Mouse (Mus musculus) hindbrain, embryonic 14.5 days (tissue): ENCODE results near the gene Gm42372. TPM values are rescaled to one million over a fixed set of nuclear protein-coding genes. Genes with fewer than 3 reads are reported as not detected.

Source experiments
- ATAC-seq: fragments of 200-750 bp; cut with Nextera tagmentation; 2 replicates; pipeline ENCODE4 v1.8.0; 2017; ENCODE audit warnings: moderate number of reproducible peaks, mild to moderate bottlenecking, moderate TSS enrichment, moderate library complexity; ENCODE audit not compliant: low FRiP score
- DNase-seq: peaks from one replicate; pipeline ENCODE4 v3.0.0-alpha.2; 2015; ENCODE audit warnings: low spot score
- H3K27ac ChIP-seq: fragments of 300-500 bp; sonication (generic); 2 replicates; pipeline ENCODE4 v1.5.1; 2014; ENCODE audit warnings: mild to moderate bottlenecking, moderate library complexity
- H3K27me3 ChIP-seq: fragments of 300-500 bp; sonication (generic); 2 replicates; pipeline ENCODE4 v1.6.1; 2014; ENCODE audit warnings: mild to moderate bottlenecking, low read length, mixed read lengths; ENCODE audit not compliant: control insufficient read depth, insufficient read depth
- H3K36me3 ChIP-seq: fragments of 300-500 bp; sonication (generic); replicated peaks from 2 replicates; pipeline ENCODE4 v1.6.1; 2014; ENCODE audit not compliant: control insufficient read depth, insufficient read depth
- H3K4me1 ChIP-seq: fragments of 300-500 bp; sonication (generic); replicated peaks from 2 replicates; pipeline ENCODE4 v1.6.1; 2014; ENCODE audit warnings: antibody characterized with exemption, low read length, mixed read lengths; ENCODE audit not compliant: control insufficient read depth, insufficient read depth
- H3K4me2 ChIP-seq: fragments of 300-500 bp; sonication (generic); replicated peaks from 2 replicates; pipeline ENCODE4 v1.6.1; 2014; ENCODE audit warnings: mild to moderate bottlenecking, moderate library complexity
- H3K4me3 ChIP-seq: fragments of 300-500 bp; sonication (generic); replicated peaks from 2 replicates; pipeline ENCODE4 v1.5.1; 2014; ENCODE audit warnings: mild to moderate bottlenecking, low read length
- H3K9ac ChIP-seq: fragments of 300-500 bp; sonication (generic); 2 replicates; pipeline ENCODE4 v1.6.1; 2014
- H3K9me3 ChIP-seq: fragments of 300-500 bp; sonication (generic); 2 replicates; pipeline ENCODE4 v1.6.1; 2016; ENCODE audit warnings: low read length; ENCODE audit not compliant: control insufficient read depth
- WGBS: fragments of 180-500 bp; shearing (Covaris S2); extraction: QIAGEN DNeasy Blood & Tissue Kit; methylation state at CpG from one replicate; pipeline ENCODE4 v1.1.7; 2014; 5-methylcytosine and 5-hydroxymethylcytosine counted together
- polyA plus RNA-seq: library from polyadenylated mRNA; unstranded; fragments of >200 nt; fragmentation: Nextera tagmentation; extraction: Ambion mirVana; gene quantifications from 2 replicates; pipeline ENCODE4 v1.2.1, GENCODE M21; 2014

Gm42372 gene
- polyA plus RNA-seq: 7.6 and 7.8 TPM in 2 replicates

DNA sequence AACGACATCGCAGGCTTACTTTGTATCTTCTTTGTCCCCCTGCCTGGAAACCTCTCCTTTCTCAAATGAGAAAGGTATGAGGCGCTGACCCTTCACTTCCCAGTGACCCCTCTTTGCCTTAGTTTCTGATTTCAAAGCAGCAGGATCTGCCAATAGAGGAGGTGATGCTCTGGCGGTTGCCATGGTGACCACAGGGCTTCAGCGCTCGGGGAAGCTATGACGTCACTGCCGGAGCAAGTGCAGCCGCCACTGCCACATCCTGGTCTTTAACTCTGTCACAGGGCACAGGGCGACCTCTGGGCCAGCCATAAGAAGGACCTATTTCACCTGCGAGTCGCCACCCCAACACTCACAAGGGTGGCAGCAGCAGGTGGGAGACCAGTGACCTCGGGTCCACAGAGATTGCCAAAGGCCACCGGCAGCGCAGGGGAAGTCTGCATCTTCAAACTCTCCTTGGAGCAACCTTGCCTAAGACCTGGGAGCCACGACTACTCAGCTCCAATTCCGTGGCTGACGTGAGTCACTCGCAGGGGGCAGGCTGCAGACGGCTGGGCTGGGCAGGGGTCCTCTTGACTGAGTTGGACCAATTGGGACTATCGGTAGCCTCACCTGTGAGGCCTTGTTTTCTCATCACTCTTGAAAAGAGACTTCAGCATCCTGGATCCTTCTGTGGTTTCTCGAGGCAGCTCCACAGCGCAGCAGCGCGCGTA is at the start of gene Gm42372:
TSS of gene Gm42372 (plus strand) at position 228 of the 710 bp plus-strand sequence.
- peak; percentile 79 for ATAC-seq
- WGBS: 19% methylated on average over 26 of the region's 26 CpGs
- H3K4me1 ChIP-seq: peaks cover 47% of the 10 kb centered on the region

DNA sequence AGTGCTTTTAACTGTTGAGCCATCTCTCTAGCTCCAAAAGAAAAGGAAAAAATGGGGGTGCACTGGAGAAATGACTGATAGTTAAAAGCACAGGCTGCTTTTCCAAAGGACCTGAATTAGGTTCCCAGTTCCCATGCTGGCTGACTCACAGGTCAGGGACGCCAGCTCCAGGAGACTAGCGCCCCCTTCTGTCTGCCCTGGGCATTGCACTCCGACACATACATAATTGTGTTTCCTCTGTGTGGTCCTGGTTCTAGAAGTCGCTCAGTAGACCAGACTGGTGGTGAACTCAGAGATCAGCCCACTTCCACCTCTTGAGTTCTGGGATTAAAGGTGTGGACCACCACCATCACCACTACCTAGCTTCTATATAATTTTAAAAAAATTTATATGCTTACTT is 45.6 kb upstream of the Gm42372 start:
- peaks cover 49% of the 10 kb centered on the region for H3K4me1 ChIP-seq
- H3K4me2 ChIP-seq: no peak overlapping the region
- no peak overlapping the region for H3K9ac ChIP-seq
- DNase-seq: no peak
- H3K27ac ChIP-seq: peak overlapping the region; percentile 94; the same call in 1 of the 2 replicates
- H3K9me3 ChIP-seq: no peaks in the 10 kb centered on the region
- ATAC-seq: no peak
- H3K36me3 ChIP-seq: no peaks in the 10 kb centered on the region
- H3K4me3 ChIP-seq: no peak overlapping the region
- no peaks in the 10 kb centered on the region for H3K27me3 ChIP-seq
- WGBS: 51% methylated on average over 4 of the region's 4 CpGs

More for the DNA sequence above, at the start of gene Gm42372:
- H3K36me3 ChIP-seq: no peaks in the 10 kb centered on the region
- H3K27ac ChIP-seq: peak within 1 kb of the TSS; percentile 5
- no peaks in the 10 kb centered on the region for H3K9me3 ChIP-seq
- H3K9ac ChIP-seq: peak within 1 kb of the TSS; percentile 67
- DNase-seq: peak; percentile 88
- no peaks in the 10 kb centered on the region for H3K27me3 ChIP-seq
- peak within 1 kb of the TSS; percentile 85 for H3K4me2 ChIP-seq
- peak within 1 kb of the TSS; percentile 45 for H3K4me3 ChIP-seq

DNA sequence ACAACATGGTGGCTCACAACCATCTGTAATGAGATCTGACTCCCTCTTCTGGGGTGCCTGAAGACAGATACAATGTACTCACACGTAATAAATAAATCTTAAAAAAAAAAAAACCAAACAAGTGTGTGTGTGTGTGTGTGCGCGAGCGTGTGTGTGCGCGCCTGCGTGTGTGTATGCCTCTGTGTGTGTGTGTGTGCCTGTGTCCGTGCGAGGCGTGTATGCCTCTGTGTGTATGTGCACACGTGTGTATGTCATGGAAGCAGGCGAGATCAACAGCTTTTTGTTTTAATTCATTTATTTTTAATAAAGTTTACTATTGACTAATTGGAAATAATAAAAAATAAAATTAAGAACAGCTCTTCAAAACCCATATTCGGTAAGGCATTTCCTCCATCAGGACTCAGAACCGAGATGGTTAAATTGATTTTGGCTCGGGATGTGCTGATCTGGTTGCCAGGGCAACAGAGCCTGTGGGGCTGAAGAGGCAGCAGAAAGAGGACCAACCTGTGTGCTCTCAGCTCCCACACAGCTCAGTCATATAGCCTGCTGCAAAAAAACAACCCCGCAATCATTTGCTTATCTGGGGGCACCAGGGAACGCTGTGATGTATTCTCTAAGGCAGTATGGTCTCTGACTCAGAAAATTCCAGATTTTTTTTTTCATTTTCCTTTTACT is 44.6 kb upstream of the Gm42372 start:
- H3K4me2 ChIP-seq: peak overlapping the region; percentile 45
- DNase-seq (peak; percentile 86), ATAC-seq (peak; percentile 88)
- no peaks in the 10 kb centered on the region for H3K9me3 ChIP-seq
- 58% methylated on average over 17 of the region's 17 CpGs for WGBS
- no peaks in the 10 kb centered on the region for H3K36me3 ChIP-seq
- H3K27me3 ChIP-seq: no peaks in the 10 kb centered on the region
- peak overlapping the region; percentile 94 for H3K27ac ChIP-seq
- H3K9ac ChIP-seq: peak overlapping the region; percentile 28
- no peak overlapping the region for H3K4me3 ChIP-seq
- H3K4me1 ChIP-seq: peaks cover 51% of the 10 kb centered on the region

DNA sequence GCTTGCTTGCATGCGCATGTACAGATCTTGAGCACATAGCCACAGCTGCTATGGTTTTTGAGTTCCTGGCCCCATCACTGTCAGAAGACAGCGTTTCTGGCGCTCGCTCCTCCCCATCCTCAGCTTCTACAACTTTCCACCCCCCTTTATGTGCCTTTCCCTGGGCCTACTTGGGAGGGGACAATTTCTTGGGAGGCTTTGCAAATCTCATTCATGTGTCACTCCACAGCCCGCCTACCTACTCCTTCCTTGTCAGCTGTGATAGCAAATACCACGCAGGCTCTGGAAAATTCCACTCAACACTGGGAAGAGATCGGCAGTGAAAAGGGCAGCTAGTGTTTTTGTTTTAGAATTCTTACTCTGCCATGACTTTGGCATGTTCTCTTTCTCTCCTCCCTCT is 42.6 kb upstream of the Gm42372 start:
- 31% methylated on average over 7 of the region's 7 CpGs for WGBS
- Histone ChIP-seq H3K4me1 (peaks cover 52% of the 10 kb centered on the region), H3K4me2 (no peak overlapping the region), H3K27me3 (no peaks in the 10 kb centered on the region), H3K4me3 (no peak overlapping the region), H3K36me3 (no peaks in the 10 kb centered on the region), H3K9ac (no peak overlapping the region), H3K27ac (peak overlapping the region; percentile 58; the same call in 1 of the 2 replicates), H3K9me3 (no peaks in the 10 kb centered on the region)
- no peak for ATAC-seq
- DNase-seq: no peak

DNA sequence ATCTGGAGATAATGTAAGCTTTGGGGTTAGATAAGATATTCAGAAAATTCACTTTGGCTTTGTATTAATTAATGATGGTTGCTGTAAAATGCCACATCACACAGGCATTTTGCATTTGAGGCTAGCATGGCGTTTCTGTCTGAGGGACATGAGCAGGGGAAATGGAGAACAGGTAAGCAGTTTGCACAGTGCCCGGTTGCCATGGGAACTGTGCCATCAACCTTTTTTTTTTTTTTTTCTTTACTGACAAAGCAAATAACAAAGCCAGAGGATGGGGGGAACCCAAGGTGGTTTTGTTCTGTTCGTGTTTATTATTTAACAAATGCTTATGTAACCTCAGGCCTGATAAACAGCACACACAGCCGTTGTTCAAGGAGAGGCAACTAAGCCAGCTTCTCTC is 40.0 kb upstream of the Gm42372 start:
- 0 out of 2 replicates have a peak overlapping the region, but pooled peaks have one; percentile 3 for H3K4me2 ChIP-seq
- no peak for ATAC-seq
- no peaks in the 10 kb centered on the region for H3K9me3 ChIP-seq
- 0 out of 2 replicates have a peak, but pooled peaks cover 5% of the 10 kb centered on the region for H3K27me3 ChIP-seq
- no peaks in the 10 kb centered on the region for H3K36me3 ChIP-seq
- H3K27ac ChIP-seq: peak overlapping the region; percentile 96
- peak; percentile 65 for DNase-seq
- peaks cover 71% of the 10 kb centered on the region for H3K4me1 ChIP-seq
- H3K9ac ChIP-seq: peak overlapping the region; percentile 25; the same call in 1 of the 2 replicates
- WGBS: 25% methylated on average over 4 of the region's 4 CpGs
- H3K4me3 ChIP-seq: no peak overlapping the region

DNA sequence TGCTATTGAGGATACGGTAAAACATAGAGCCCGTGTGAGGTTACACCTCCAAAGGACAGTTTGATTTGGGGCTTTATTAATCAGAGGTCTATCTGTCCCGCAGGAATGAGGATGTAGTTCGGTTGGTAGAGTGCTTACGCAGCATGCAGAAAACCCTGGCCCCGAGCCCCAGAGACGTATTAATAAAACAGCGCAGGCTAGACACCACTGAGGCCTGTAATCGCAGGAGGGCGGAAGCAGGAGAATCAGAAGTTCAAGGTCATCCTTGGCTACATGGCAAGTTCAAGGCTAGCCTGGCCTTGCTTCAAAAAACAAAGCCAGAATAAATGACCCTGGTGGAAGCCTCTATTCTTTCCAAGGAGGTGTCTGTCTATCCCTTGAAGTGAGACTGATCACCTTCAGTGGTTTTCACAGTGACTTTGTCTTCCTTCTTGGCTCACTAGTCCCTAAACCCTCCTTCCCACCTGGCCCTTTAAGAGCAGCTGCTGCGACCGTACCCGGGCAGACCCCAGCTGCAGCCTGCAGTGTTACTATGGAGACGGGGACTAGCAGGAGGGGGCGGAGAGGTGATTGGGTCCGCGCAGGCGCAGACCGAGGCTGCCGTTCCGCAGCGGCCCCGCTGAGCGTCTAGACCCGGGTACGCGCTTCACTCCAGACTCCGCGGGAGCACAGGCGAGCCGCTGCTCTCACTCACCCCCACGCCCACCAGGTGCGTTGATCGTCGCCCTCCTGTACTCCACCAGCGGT is 38.7 kb upstream of the Gm42372 start, which contains the start of gene Pnmal2:
TSS of gene Pnmal2 (plus strand) at position 622 of the 747 bp plus-strand sequence.
- DNase-seq (peak; percentile 94), ATAC-seq (peak; percentile 86)
- Histone ChIP-seq H3K36me3 (peaks cover 8% of the 10 kb centered on the region), H3K27ac (peak within 1 kb of the TSS; percentile 96), H3K9me3 (no peaks in the 10 kb centered on the region), H3K4me1 (peaks cover 72% of the 10 kb centered on the region), H3K4me3 (peak within 1 kb of the TSS; percentile 90), H3K27me3 (0 out of 2 replicates have a peak, but pooled peaks cover 5% of the 10 kb centered on the region), H3K4me2 (peak within 1 kb of the TSS; percentile 96), H3K9ac (peak within 1 kb of the TSS; percentile 98)
- WGBS: 6% methylated on average over 36 of the region's 36 CpGs

DNA sequence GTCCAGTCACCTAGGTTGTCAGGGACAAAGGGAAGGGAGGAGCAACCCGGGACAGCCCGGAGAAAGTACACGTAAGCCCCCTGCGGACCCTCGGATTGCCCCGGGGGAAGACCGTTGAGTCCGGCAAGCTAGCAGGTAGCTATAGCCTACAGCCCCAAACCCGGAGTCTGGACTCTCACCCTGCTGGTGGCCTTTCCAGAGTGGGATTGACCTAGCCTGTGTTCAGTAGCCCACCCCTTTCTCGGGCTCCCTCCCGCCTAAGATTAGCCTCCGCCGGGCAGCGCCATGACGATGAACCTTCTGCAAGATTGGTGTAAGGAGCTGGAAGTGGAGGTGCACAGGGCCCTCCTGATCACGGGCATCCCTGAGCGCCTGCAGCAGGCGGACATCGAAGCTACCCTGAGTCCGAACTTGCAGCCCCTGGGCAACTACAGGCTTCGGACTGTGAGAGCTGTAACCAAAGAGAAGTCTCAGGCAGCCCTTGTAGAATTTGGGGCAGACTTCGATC is 38.0 kb upstream of the Gm42372 start:
- peaks cover 72% of the 10 kb centered on the region for H3K4me1 ChIP-seq
- DNase-seq (no peak), ATAC-seq (no peak; the same call in 1 of the 2 replicates)
- H3K9ac ChIP-seq: peak overlapping the region; percentile 98
- under 1% methylated on average over 22 of the region's 22 CpGs for WGBS
- peak overlapping the region; percentile 90 for H3K4me3 ChIP-seq
- H3K36me3 ChIP-seq: peaks cover 8% of the 10 kb centered on the region
- H3K4me2 ChIP-seq: peak overlapping the region; percentile 96
- H3K9me3 ChIP-seq: no peaks in the 10 kb centered on the region
- peak overlapping the region; percentile 96 for H3K27ac ChIP-seq
- H3K27me3 ChIP-seq: 0 out of 2 replicates have a peak, but pooled peaks cover 5% of the 10 kb centered on the region

DNA sequence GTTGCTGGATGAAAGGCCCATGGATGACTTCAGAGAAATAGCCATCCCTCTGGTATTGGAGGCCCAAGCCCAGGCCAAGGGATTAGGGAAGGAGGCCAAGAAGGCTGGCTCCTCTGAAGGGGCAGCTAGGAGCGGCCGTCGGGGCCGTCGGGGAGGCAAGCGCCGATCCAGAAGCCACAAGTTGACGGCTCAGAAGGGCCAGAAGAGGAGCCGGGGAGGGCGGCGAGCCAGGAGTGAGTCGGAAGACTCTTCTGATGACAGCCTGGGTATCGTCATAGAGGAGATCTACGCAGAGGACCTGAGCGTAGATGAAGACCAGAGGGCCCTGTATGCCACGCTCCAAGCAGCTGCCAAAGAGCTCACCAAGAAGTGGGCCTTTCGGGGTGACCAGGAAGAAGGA is 37.5 kb upstream of the Gm42372 start:
- Histone ChIP-seq H3K9ac (peak overlapping the region; percentile 98), H3K9me3 (no peaks in the 10 kb centered on the region), H3K36me3 (peaks cover 8% of the 10 kb centered on the region), H3K27me3 (0 out of 2 replicates have a peak, but pooled peaks cover 5% of the 10 kb centered on the region), H3K27ac (peak overlapping the region; percentile 96), H3K4me3 (peak overlapping the region; percentile 90), H3K4me1 (peaks cover 69% of the 10 kb centered on the region), H3K4me2 (peak overlapping the region; percentile 96)
- DNase-seq: no peak
- no peak for ATAC-seq
- WGBS: 8% methylated on average over 17 of the region's 17 CpGs
